Mouse (Mus musculus) lung, embryonic 16.5 days (tissue): Measurements from ENCODE around the gene Lrfn3. TPM values are rescaled to one million over a fixed set of nuclear protein-coding genes. Genes with fewer than 3 reads are reported as not detected.

ENCODE experiments used
- ATAC-seq: fragments of 200-750 bp; cut with Nextera tagmentation; 2 replicates; pipeline ENCODE4 v1.8.0; 2017; ENCODE audit warnings: low read depth, mild to moderate bottlenecking, moderate library complexity
- H3K27ac ChIP-seq: fragments of 300-500 bp; sonication (generic); 2 replicates; pipeline ENCODE4 v1.5.1; 2014; ENCODE audit warnings: mild to moderate bottlenecking, control low read depth, low read length
- H3K27me3 ChIP-seq: fragments of 300-500 bp; sonication (generic); 2 replicates; pipeline ENCODE4 v1.6.1; 2014; ENCODE audit warnings: low read depth, low read length, mixed read lengths; ENCODE audit not compliant: control insufficient read depth, insufficient read depth
- H3K36me3 ChIP-seq: fragments of 300-500 bp; sonication (generic); 2 replicates; pipeline ENCODE4 v1.6.1; 2014; ENCODE audit warnings: low read length; ENCODE audit not compliant: control insufficient read depth, insufficient read depth
- H3K4me1 ChIP-seq: fragments of 300-500 bp; sonication (generic); replicated peaks from 2 replicates; pipeline ENCODE4 v1.6.1; 2014; ENCODE audit warnings: low read length, mixed read lengths; ENCODE audit not compliant: control insufficient read depth, insufficient read depth
- H3K4me2 ChIP-seq: fragments of 300-500 bp; sonication (generic); 2 replicates; pipeline ENCODE4 v1.6.1; 2014; ENCODE audit warnings: low read depth, low read length, control low read depth
- H3K4me3 ChIP-seq: fragments of 300-500 bp; sonication (generic); 2 replicates; pipeline ENCODE4 v1.5.1; 2014; ENCODE audit warnings: mild to moderate bottlenecking, low read length, control low read depth
- H3K9ac ChIP-seq: fragments of 300-500 bp; sonication (generic); 2 replicates; pipeline ENCODE4 v1.6.1; 2014; ENCODE audit warnings: low read length, control low read depth
- H3K9me3 ChIP-seq: fragments of 300-500 bp; sonication (generic); 2 replicates; pipeline ENCODE4 v1.6.1; 2016; ENCODE audit warnings: low read length; ENCODE audit not compliant: control insufficient read depth
- WGBS: fragments of 180-500 bp; shearing (Covaris S2); extraction: QIAGEN DNeasy Blood & Tissue Kit; methylation state at CpG from one replicate; pipeline ENCODE4 v1.1.7; 2014; 5-methylcytosine and 5-hydroxymethylcytosine counted together
- polyA plus RNA-seq: library from polyadenylated mRNA; unstranded; fragments of >200 nt; fragmentation: Nextera tagmentation; extraction: Ambion mirVana; gene quantifications from 2 replicates; pipeline ENCODE4 v1.2.1, GENCODE M21; 2015

The Lrfn3 gene
- polyA plus RNA-seq, 1 experiment from 2014 or later = 3.5 TPM

GRCm38 (mm10) chr7:30332622-30333259 lies 29.8 kb downstream of the Lrfn3 start:
- Histone ChIP-seq H3K9ac (no peak overlapping the region), H3K27ac (no peak overlapping the region), H3K9me3 (no peaks in the 10 kb centered on the region), H3K4me1 (peaks cover 30% of the 10 kb centered on the region), H3K36me3 (no peaks in the 10 kb centered on the region), H3K27me3 (peaks cover 11% of the 10 kb centered on the region; the same call in 1 of the 2 replicates), H3K4me2 (no peak overlapping the region), H3K4me3 (no peak overlapping the region)
- 57% methylated on average over 18 of the region's 18 CpGs for WGBS
- no peak for ATAC-seq

- peak; percentile 34 for ATAC-seq
- Histone ChIP-seq H3K27ac (no peak overlapping the region), H3K4me1 (peaks cover 34% of the 10 kb centered on the region), H3K36me3 (no peaks in the 10 kb centered on the region), H3K27me3 (peaks cover 11% of the 10 kb centered on the region; the same call in 1 of the 2 replicates), H3K9ac (no peak overlapping the region), H3K9me3 (no peaks in the 10 kb centered on the region), H3K4me3 (no peak overlapping the region), H3K4me2 (peak overlapping the region; percentile 28)
- WGBS = 14% methylated on average over 13 of the region's 13 CpGs
Measured at GRCm38 (mm10) chr7:30331887-30332286, 30.7 kb downstream of the Lrfn3 start.

- ATAC-seq = no peak
- H3K27ac ChIP-seq = no peak overlapping the region
- WGBS = 52% methylated on average over 10 of the region's 10 CpGs
Measured at GRCm38 (mm10) chr7:30328379-30328778, 34.2 kb downstream of the Lrfn3 start.

GRCm38 (mm10) chr7:30327140-30327539 lies 35.4 kb downstream of the Lrfn3 start:
- Histone ChIP-seq H3K4me1 (peaks cover 15% of the 10 kb centered on the region), H3K27ac (peak overlapping the region; percentile 58), H3K9me3 (peaks cover 4% of the 10 kb centered on the region; the same call in 1 of the 2 replicates), H3K9ac (no peak overlapping the region), H3K4me3 (no peak overlapping the region), H3K4me2 (peak overlapping the region; percentile 32; the same call in 1 of the 2 replicates), H3K27me3 (no peaks in the 10 kb centered on the region), H3K36me3 (no peaks in the 10 kb centered on the region)
- peak; percentile 76 for ATAC-seq
- 39% methylated on average over 15 of the region's 15 CpGs for WGBS

More at GRCm38 (mm10) chr7:30328379-30328778, 34.2 kb downstream of the Lrfn3 start:
- Histone ChIP-seq H3K4me1 (peaks cover 22% of the 10 kb centered on the region), H3K27me3 (no peaks in the 10 kb centered on the region), H3K4me3 (no peak overlapping the region), H3K36me3 (no peaks in the 10 kb centered on the region), H3K4me2 (no peak overlapping the region), H3K9ac (no peak overlapping the region), H3K9me3 (peaks cover 4% of the 10 kb centered on the region; the same call in 1 of the 2 replicates)

- no peak for ATAC-seq
- peaks cover 4% of the 10 kb centered on the region; the same call in 1 of the 2 replicates for H3K9me3 ChIP-seq
- H3K9ac ChIP-seq = no peak overlapping the region
- H3K4me2 ChIP-seq = no peak overlapping the region
- H3K4me3 ChIP-seq = no peak overlapping the region
- H3K27ac ChIP-seq = no peak overlapping the region
- no peaks in the 10 kb centered on the region for H3K27me3 ChIP-seq
- H3K36me3 ChIP-seq = no peaks in the 10 kb centered on the region
- H3K4me1 ChIP-seq = peaks cover 14% of the 10 kb centered on the region
Measured at GRCm38 (mm10) chr7:30326427-30326826, 36.1 kb downstream of the Lrfn3 start.

- Histone ChIP-seq H3K4me1 (peaks cover 21% of the 10 kb centered on the region), H3K36me3 (no peaks in the 10 kb centered on the region), H3K4me3 (no peak overlapping the region), H3K27ac (no peak overlapping the region), H3K27me3 (no peaks in the 10 kb centered on the region), H3K4me2 (no peak overlapping the region), H3K9me3 (peaks cover 4% of the 10 kb centered on the region; the same call in 1 of the 2 replicates), H3K9ac (no peak overlapping the region)
- ATAC-seq = no peak
- WGBS = 47% methylated on average over 2 of the region's 2 CpGs
Measured at GRCm38 (mm10) chr7:30325364-30325763, 37.2 kb downstream of the Lrfn3 start.

GRCm38 (mm10) chr7:30324300-30324944 lies 38.1 kb downstream of the Lrfn3 start:
- Histone ChIP-seq H3K27ac (no peak overlapping the region), H3K4me3 (no peak overlapping the region), H3K27me3 (no peaks in the 10 kb centered on the region), H3K4me2 (no peak overlapping the region), H3K36me3 (no peaks in the 10 kb centered on the region), H3K9me3 (peaks cover 4% of the 10 kb centered on the region; the same call in 1 of the 2 replicates), H3K9ac (no peak overlapping the region), H3K4me1 (peaks cover 21% of the 10 kb centered on the region)
- ATAC-seq = no peak
- 81% methylated on average over 5 of the region's 5 CpGs for WGBS

- Histone ChIP-seq H3K9ac (peak within 1 kb of the TSS; percentile 53), H3K4me1 (peaks cover 21% of the 10 kb centered on the region), H3K27ac (peak within 1 kb of the TSS; percentile 77), H3K9me3 (peaks cover 4% of the 10 kb centered on the region; the same call in 1 of the 2 replicates), H3K4me3 (peak within 1 kb of the TSS; percentile 85), H3K27me3 (no peaks in the 10 kb centered on the region), H3K4me2 (peak within 1 kb of the TSS; percentile 53), H3K36me3 (no peaks in the 10 kb centered on the region)
- ATAC-seq = no peak
- 73% methylated on average over 3 of the region's 3 CpGs for WGBS
Measured at GRCm38 (mm10) chr7:30323795-30324194, 38.8 kb downstream of the Lrfn3 start, which contains the start of gene Sdhaf1. TSS of gene Sdhaf1 (minus strand) at chr7:30323895.

- H3K9ac ChIP-seq = peak overlapping the region; percentile 53
- no peaks in the 10 kb centered on the region for H3K27me3 ChIP-seq
- H3K27ac ChIP-seq = peak overlapping the region; percentile 77
- WGBS = 18% methylated on average over 6 of the region's 6 CpGs
- no peaks in the 10 kb centered on the region for H3K36me3 ChIP-seq
- H3K9me3 ChIP-seq = peaks cover 4% of the 10 kb centered on the region; the same call in 1 of the 2 replicates
- ATAC-seq = no peak
- H3K4me1 ChIP-seq = peaks cover 15% of the 10 kb centered on the region
- H3K4me2 ChIP-seq = peak overlapping the region; percentile 53
- peak overlapping the region; percentile 85 for H3K4me3 ChIP-seq
Measured at GRCm38 (mm10) chr7:30322865-30323264, 39.7 kb downstream of the Lrfn3 start.
